Mouse (Mus musculus) gastrocnemius, postnatal 10 days (tissue): ENCODE measurements around the gene Tenm2. TPM values are rescaled to one million over a fixed set of nuclear protein-coding genes. Genes with fewer than 3 reads are reported as not detected.

Source experiments
- DNase-seq: peaks from one replicate; pipeline ENCODE4 v3.0.0; 2021; ENCODE audit warnings: mixed read lengths
- total RNA-seq, 2 experiments: library from RNA; stranded (reverse); gene quantifications; 2 replicates each; pipeline ENCODE4 v1.2.3; 2021

Gene Tenm2
- total RNA-seq, 2 experiments from 2014 or later: 0.96 to 2.1 TPM

- no peak for DNase-seq
These were observed 963.6 kb downstream of the Tenm2 start for GRCm38 (mm10) chr11:36272149-36272548.

DNA sequence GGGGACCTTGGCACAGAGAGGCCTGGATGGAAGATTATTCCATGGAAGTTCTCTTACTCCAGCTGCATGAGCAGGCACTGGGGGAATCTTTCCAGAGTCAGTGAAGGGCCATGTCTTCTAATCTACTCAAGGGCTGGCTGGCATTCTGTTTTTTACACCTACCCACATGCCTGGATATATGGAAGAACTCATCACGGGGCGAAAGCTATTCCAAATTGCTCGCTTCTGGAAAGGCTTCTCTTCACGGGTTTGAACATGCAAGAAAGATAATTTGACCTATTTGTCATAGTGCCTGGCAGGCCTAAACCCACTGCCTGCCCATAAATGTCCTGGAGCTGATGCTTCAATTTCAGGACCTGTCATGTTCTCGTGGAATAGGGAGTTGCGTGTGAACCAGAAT lies 965.8 kb downstream of the Tenm2 start:
- DNase-seq: no peak

- DNase-seq: no peak
These were observed 970.8 kb downstream of the Tenm2 start for GRCm38 (mm10) chr11:36264776-36265466.

GRCm38 (mm10) chr11:36263840-36264239 lies 971.9 kb downstream of the Tenm2 start:
- DNase-seq: no peak

- no peak for DNase-seq
These were observed 978.6 kb downstream of the Tenm2 start for GRCm38 (mm10) chr11:36257187-36257586.

- DNase-seq: no peak
These were observed 979.0 kb downstream of the Tenm2 start for GRCm38 (mm10) chr11:36256747-36257146.

DNA sequence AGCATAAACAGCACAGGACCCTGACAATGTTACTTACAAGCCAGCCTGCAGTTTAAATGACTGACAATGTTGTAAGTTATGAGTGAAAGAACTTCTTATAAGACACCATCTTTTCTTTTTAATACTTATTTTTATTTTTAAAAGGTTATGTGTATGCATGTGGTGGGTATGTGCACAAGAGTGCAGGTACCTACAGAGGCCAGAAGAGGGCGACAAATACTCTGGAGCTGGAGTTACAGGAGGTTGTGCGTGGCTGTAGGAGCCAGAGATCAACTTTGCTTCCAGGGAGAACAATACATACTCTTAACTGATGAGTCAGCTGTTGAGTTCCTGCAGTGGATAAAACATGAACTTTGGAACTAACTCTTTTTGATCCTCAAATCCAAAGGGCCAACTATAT lies 981.7 kb downstream of the Tenm2 start:
- no peak for DNase-seq

- DNase-seq: no peak
These were observed 985.7 kb downstream of the Tenm2 start for GRCm38 (mm10) chr11:36250111-36250510.

GRCm38 (mm10) chr11:36246152-36246551 lies 989.6 kb downstream of the Tenm2 start:
- DNase-seq: no peak

DNA sequence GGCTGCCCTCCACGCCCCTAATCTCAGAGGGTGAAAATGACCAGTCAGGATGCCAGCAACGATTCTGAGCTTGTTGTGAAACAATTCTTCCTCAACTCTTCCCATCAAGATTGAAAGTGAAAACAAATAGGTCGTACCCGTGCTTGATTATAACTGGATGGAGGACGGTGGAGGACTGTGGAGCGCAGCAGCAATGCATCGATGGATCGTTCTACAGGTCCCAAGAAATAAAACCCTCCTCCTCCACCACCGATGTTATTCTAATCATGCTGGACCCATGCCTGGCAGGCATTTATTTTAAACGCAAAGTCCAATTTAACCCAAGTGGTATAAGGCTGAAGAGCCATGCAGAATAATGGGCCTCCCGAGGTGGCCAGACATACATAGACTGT lies 991.3 kb downstream of the Tenm2 start:
- DNase-seq: no peak

DNA sequence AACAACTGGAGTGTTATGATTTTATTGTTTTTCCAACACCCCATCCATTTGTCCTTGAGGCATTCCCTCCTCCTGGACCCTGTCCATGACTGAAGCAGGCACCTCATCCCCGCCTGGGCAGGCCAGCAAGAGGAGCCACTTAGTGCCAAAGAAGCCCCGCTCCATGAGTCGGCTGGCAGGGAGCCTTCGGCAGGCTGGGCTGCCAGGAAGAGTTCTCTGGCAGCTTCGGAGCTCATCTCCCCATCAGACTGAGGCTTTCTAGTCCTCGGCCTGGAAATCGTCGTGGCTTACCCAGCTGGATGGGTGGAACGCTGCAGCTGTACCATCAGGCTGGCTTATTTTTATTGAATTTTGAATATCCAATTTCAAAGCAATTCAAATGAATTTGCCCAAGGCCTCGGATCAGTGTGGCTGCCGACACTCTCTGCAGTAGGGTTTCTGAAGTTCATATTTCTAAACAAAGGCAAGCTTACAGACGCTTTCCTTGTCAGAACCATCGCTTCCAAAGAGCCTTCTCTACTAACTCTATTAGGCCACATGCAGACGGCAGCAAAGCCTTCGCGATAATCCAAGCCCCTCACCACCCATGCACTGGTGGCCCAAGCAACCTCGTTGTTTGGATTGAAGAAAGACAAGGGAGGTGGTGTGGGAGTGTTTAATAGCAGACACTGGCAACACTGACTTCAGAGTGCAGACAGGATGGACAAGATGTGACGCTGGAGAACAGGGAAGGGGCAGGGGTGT lies 991.8 kb downstream of the Tenm2 start:
- DNase-seq: peak; percentile 46

DNA sequence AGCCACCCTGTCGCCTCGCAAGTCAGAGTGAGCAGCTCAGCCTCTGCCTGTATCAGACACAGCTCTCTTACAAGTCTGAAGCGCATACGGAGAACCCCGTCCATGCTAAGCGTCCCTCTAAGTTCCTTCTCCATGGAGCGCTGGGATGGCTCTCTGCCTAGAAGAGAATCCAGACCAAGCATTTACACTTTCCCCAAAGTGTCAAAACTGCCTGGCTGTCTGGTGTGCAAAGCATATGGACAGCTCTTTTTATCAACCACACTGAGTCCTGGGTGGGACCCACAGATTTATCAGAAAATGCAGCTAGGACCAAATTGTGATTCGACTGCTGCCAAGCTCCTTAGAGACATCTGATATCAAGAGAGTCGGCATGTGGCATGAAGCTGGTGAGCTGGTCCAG lies 996.9 kb downstream of the Tenm2 start:
- DNase-seq: no peak

- DNase-seq: no peak
These were observed 1007.1 kb downstream of the Tenm2 start for GRCm38 (mm10) chr11:36228654-36229053.

- no peak for DNase-seq
These were observed 1007.6 kb downstream of the Tenm2 start for GRCm38 (mm10) chr11:36228196-36228595.

- no peak for DNase-seq
These were observed 1009.7 kb downstream of the Tenm2 start for GRCm38 (mm10) chr11:36226061-36226460.

DNA sequence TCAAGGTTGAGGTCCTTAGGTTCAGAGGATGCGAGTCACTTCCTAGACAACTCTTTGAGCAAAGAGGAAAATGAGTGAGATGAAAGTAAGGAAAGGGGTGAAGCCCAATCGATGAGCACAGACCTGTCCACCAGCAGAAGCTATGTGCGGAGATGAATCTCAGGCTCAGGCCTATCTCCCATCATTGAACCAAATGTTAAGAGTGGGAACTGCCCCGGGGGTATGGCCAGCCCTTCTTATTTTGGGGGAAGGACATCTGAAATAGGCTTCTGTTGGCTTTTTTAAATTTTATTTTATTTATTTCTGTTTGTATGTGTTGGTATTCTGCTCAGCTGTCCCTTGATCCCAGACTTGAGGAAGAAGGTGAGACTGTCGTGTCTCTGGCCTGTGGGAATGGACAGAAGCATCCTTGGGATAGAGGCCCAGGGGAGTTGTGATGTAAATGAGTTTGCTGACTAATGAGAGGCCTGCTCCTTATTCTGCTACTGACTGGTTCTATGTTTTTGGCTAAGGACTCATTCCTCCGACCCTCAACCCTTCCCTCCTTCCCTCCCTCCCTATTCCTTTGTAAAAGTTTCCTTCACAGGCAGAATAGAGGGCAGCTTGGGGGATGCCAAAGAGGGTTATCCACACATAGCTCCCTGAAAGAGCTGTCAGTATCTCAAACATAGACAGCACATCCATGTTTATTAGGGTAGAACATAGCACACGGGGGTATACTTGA lies 1011.9 kb downstream of the Tenm2 start:
- no peak for DNase-seq

DNA sequence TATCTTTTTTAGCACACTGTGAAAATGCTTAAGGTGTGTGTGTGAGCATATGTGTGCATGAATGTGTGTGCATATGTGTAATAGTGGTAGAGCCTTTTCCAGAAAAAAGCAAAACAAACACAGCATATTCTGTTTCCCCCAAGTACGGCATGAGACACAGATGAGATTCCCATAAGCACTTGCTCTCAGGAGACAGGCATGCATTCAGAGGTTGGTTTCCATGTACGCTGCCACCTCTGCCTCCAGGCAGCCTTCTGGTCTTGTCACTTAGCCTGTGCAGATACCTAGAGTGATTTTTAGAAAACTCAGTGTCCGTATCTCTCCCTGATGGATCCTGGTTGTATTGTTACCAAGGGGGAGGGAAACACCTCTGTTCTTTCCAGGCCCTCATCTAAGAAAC lies 1013.7 kb downstream of the Tenm2 start:
- no peak for DNase-seq

GRCm38 (mm10) chr11:36221271-36221975 lies 1014.3 kb downstream of the Tenm2 start:
- peak; percentile 65 for DNase-seq

DNA sequence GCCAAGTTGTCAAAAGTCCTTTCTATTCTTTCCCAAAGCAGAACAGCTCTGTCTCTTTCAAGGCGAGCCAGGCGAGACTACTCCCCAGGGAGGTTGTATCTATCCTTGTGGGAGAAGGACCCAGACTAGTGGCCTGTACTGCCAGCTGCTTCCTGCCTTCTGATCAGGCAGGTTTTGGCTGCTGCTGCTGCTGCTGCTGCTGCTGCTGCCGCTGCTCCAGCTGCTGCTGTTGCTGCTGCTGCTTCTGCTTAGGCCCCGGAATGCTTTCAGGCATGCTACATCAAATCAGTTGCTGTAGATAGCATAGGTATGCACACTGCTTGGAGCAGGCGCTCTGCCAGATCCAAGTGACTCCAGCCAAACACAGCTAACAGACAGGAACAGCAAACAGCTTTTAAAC lies 1015.1 kb downstream of the Tenm2 start:
- DNase-seq: no peak

GRCm38 (mm10) chr11:36219586-36219985 lies 1016.2 kb downstream of the Tenm2 start:
- no peak for DNase-seq

GRCm38 (mm10) chr11:36214589-36214988 lies 1021.2 kb downstream of the Tenm2 start:
- no peak for DNase-seq

- DNase-seq: no peak
These were observed 1031.4 kb downstream of the Tenm2 start for GRCm38 (mm10) chr11:36204381-36204780.

- no peak for DNase-seq
These were observed 1031.9 kb downstream of the Tenm2 start for GRCm38 (mm10) chr11:36203896-36204295.
